9 mouse cellular contexts compared by ENCODE assay signal in the genomic region with DNA sequence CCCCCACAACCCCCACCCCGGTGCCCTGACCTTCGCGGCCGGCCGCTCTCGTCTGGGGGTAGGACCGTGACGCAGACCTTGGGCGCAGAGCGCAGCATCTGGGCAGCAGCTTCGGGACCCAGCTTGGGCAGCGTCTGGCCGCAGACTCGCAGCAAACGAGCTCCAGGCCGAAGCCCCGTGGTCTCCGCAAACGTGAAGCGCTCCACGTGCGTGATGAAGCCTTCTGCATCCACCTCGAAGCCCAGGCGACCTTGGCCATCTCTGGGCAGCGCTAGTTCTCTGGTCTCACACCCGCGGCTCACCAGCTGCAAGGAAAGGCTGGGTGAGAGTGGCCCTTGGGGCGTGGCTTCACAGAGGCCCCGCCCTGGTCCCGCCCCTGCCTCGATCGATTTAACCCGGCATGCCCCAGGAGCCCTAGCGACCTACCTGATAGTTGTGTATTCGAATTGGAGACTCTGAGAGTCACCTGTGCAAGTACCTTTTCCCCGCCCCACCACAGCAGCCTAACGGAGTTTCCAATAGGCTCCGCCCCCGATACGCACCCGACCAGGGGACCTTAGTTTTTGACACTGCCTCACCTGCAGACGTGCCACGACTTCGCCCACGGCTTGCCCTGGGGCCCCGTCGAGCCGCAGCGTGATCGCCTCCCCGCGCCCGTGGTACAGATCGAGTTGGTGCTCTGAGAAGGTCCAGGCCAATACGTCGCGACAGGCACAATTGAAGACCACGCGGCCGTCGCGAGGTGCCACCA. TPM values are rescaled to one million over a fixed set of nuclear protein-coding genes. Genes with fewer than 3 reads are reported as not detected.
DNase-seq lines count a peak whose midpoint lies in the region; ATAC-seq and TF ChIP-seq lines count a peak whose summit lies in the region.
"Had no signal": no experiment of that assay in that cellular context is flagged by ENCODE, and none has a peak within 500 bp of the region (broad histone marks: within the 10 kb centered on the region; RNA-seq: fewer than 3 reads in every experiment).

No protein-coding gene starts in this region.

- no peak for TF ChIP-seq POLR2A in heart, adult 2 months (IDR thresholded peaks at IDR 0.05; ENCODE audit: insufficient read depth, low read depth, low read length)
- TF ChIP-seq POLR2A in bone marrow, adult 2 months (IDR thresholded peaks at IDR 0.05; ENCODE audit: borderline replicate concordance, control insufficient read depth, low read depth, low read length) = 0 out of 2 replicates have a peak, but pooled peaks have one; percentile 17

- peaks cover 4% of the 10 kb centered on the region for H3K4me1 ChIP-seq in heart, adult 2 months (ENCODE audit: control insufficient read depth, insufficient read depth, low read length)
- H3K4me1 ChIP-seq in bone marrow, adult 2 months (ENCODE audit: control insufficient read depth, insufficient read depth, low read length) = no peaks in the 10 kb centered on the region; the same call in 1 of the 2 replicates
- peaks cover 17% of the 10 kb centered on the region for H3K4me1 ChIP-seq in hindbrain, embryonic 12.5 days
- peaks cover 1% of the 10 kb centered on the region; the same call in 1 of the 2 replicates for H3K4me1 ChIP-seq in lung, postnatal 0 days (ENCODE audit: insufficient read depth, low read depth, low read length)

- H3K27me3 ChIP-seq in heart, adult 2 months (ENCODE audit: control insufficient read depth, insufficient read depth, low read length) = peaks cover 2% of the 10 kb centered on the region; the same call in 1 of the 2 replicates
- H3K27me3 ChIP-seq in hindbrain, embryonic 12.5 days = peaks cover 41% of the 10 kb centered on the region
- H3K27me3 ChIP-seq in lung, postnatal 0 days (replicated peaks; ENCODE audit: insufficient read depth, low read length) = no peaks in the 10 kb centered on the region

- 58% methylated on average over 62 of the region's 62 CpGs for WGBS in heart, adult 2 months
- 93% methylated on average over 62 of the region's 62 CpGs for WGBS in bone marrow, adult 2 months
- WGBS in hindbrain, embryonic 12.5 days = 3% methylated on average over 62 of the region's 62 CpGs
- WGBS in lung, postnatal 0 days = 30% methylated on average over 62 of the region's 62 CpGs

- no peak for TF ChIP-seq EP300 in heart, adult 2 months (IDR thresholded peaks at IDR 0.05; ENCODE audit: insufficient read depth, low read depth, low read length)
- TF ChIP-seq EP300 in lung, postnatal 0 days (IDR thresholded peaks at IDR 0.05) = no peak

- no peak overlapping the region for H3K27ac ChIP-seq in heart, adult 2 months
- H3K27ac ChIP-seq in bone marrow, adult 2 months (ENCODE audit: control insufficient read depth, insufficient read depth, low read depth, low read length, poor library complexity) = no peak overlapping the region
- no peak overlapping the region for H3K27ac ChIP-seq in hindbrain, embryonic 12.5 days
- H3K27ac ChIP-seq in lung, postnatal 0 days (ENCODE audit: low read length) = no peak overlapping the region
- H3K27ac ChIP-seq: macrophage had no signal

- TF ChIP-seq CTCF in heart, adult 2 months (IDR thresholded peaks at IDR 0.05) = no peak
- TF ChIP-seq CTCF in bone marrow, adult 2 months (IDR thresholded peaks at IDR 0.05; ENCODE audit: control insufficient read depth, insufficient read depth, low read length) = no peak
- TF ChIP-seq CTCF in lung, postnatal 0 days (IDR thresholded peaks at IDR 0.05) = no peak

- H3K4me3 ChIP-seq in heart, adult 2 months = no peak overlapping the region
- H3K4me3 ChIP-seq in bone marrow, adult 2 months (replicated peaks; ENCODE audit: control insufficient read depth, low read depth, low read length) = no peak overlapping the region
- H3K4me3 ChIP-seq in hindbrain, embryonic 12.5 days = peak overlapping the region; percentile 35
- peak overlapping the region; percentile 17 for H3K4me3 ChIP-seq in lung, postnatal 0 days (ENCODE audit: low read depth, low read length)

- DNase-seq in heart, adult 2 months = no peak
- no peak for DNase-seq in heart, postnatal 14 days
- peak; percentile 22 for DNase-seq in lung, postnatal 0 days (ENCODE audit: low spot score)
- DNase-seq in thymus, postnatal 0 days (ENCODE audit: low spot score) = no peak
- no peak for DNase-seq in ovary, postnatal 14 days (ENCODE audit: low spot score)
- no peak for DNase-seq in c-Kit-positive CD71-positive TER-119-positive erythroid progenitor cells, embryonic 14.5 days (ENCODE audit: low spot score)

- H3K4me2 ChIP-seq in hindbrain, embryonic 12.5 days (replicated peaks) = peak overlapping the region; percentile 59
- H3K4me2 ChIP-seq in lung, postnatal 0 days (replicated peaks; ENCODE audit: low read depth, low read length) = peak overlapping the region; percentile 47

- H3K9ac ChIP-seq in heart, adult 2 months (ENCODE audit: low read depth, low read length) = 0 out of 2 replicates have a peak overlapping the region, but pooled peaks have one; percentile 11
- peak overlapping the region; percentile 52 for H3K9ac ChIP-seq in hindbrain, embryonic 12.5 days
- no peak overlapping the region for H3K9ac ChIP-seq in lung, postnatal 0 days (replicated peaks; ENCODE audit: low read depth)

- no peaks in the 10 kb centered on the region for H3K36me3 ChIP-seq in heart, adult 2 months (ENCODE audit: control insufficient read depth, insufficient read depth, low read length)
- H3K36me3 ChIP-seq in hindbrain, embryonic 12.5 days = 0 out of 2 replicates have a peak, but pooled peaks cover 8% of the 10 kb centered on the region
- peaks cover 19% of the 10 kb centered on the region for H3K36me3 ChIP-seq in lung, postnatal 0 days (ENCODE audit: insufficient read depth, low read length)

- no peaks in the 10 kb centered on the region for H3K9me3 ChIP-seq in hindbrain, embryonic 12.5 days (replicated peaks)
- H3K9me3 ChIP-seq in lung, postnatal 0 days (ENCODE audit: low read length) = no peaks in the 10 kb centered on the region

- no peaks in the 10 kb centered on the region for H3K79me2 ChIP-seq in heart, adult 2 months (replicated peaks; ENCODE audit: control insufficient read depth, insufficient read depth, low read length)

- ATAC-seq in hindbrain, embryonic 12.5 days (ENCODE audit: low FRiP score) = peak; percentile 51
- peak; percentile 47; the same call in 1 of the 2 replicates for ATAC-seq in lung, postnatal 0 days

- intact Hi-C loops in heart, adult 2 months (cut with DNase I) = no loop called here
- intact Hi-C loops in heart, postnatal 14 days (cut with DNase I) = no loop called here

RNA-seq across cellular contexts. Expression of gene Sipa1, which starts 9.4 kb away (rescaled TPM):
- 10 to 100 TPM; 19.9 to 23.5 TPM for total RNA-seq in heart, adult 2 months (2021)
- 37.7 and 39.9 TPM in 2 replicates for polyA plus RNA-seq in heart, adult 2 months (2012; rRNA removed)
- 10 to 100 TPM; 32.7 to 33.8 TPM for total RNA-seq in heart, postnatal 14 days (2021)
- polyA plus RNA-seq in bone marrow, adult 2 months (2011; ENCODE audit: insufficient read depth, insufficient read length, low replicate concordance, missing spikeins) = 72.2 and 101 TPM in 2 replicates
- 22.4 and 25.4 TPM in 2 replicates for polyA plus RNA-seq in hindbrain, embryonic 12.5 days (2016; fragmentation: Nextera tagmentation; extraction: Ambion mirVana)
- 32.6 and 38.2 TPM in 2 replicates for polyA plus RNA-seq in lung, postnatal 0 days (2015; fragmentation: Nextera tagmentation; extraction: Ambion mirVana)
- polyA plus RNA-seq in thymus, postnatal 0 days (2015; fragmentation: Nextera tagmentation; extraction: Ambion mirVana) = 37.4 and 39.2 TPM in 2 replicates

RNA-seq across cellular contexts. Expression of gene Rela, which starts 16.9 kb away (rescaled TPM):
- total RNA-seq in heart, adult 2 months (2021) = 10 to 100 TPM; 26.8 to 32.5 TPM
- polyA plus RNA-seq in heart, adult 2 months (2012; rRNA removed) = 39.8 and 57.2 TPM in 2 replicates
- 10 to 100 TPM; 25.8 to 29.9 TPM for total RNA-seq in heart, postnatal 14 days (2021)
- polyA plus RNA-seq in bone marrow, adult 2 months (2011; ENCODE audit: insufficient read depth, insufficient read length, low replicate concordance, missing spikeins) = 17.3 and 36.3 TPM in 2 replicates
- polyA plus RNA-seq in hindbrain, embryonic 12.5 days (2016; fragmentation: Nextera tagmentation; extraction: Ambion mirVana) = 38.4 and 41.5 TPM in 2 replicates
- polyA plus RNA-seq in lung, postnatal 0 days (2015; fragmentation: Nextera tagmentation; extraction: Ambion mirVana) = 50.1 and 51.5 TPM in 2 replicates
- polyA plus RNA-seq in thymus, postnatal 0 days (2015; fragmentation: Nextera tagmentation; extraction: Ambion mirVana) = 50.0 and 56.2 TPM in 2 replicates

RNA-seq across cellular contexts. Expression of gene Map3k11, which starts 34.4 kb away (rescaled TPM):
- 10 to 100 TPM; 20.8 to 23.2 TPM for total RNA-seq in heart, adult 2 months (2021)
- 31.5 and 31.9 TPM in 2 replicates for polyA plus RNA-seq in heart, adult 2 months (2012; rRNA removed)
- total RNA-seq in heart, postnatal 14 days (2021) = 10 to 100 TPM; 35.9 to 37.2 TPM
- 26.8 and 60.5 TPM in 2 replicates for polyA plus RNA-seq in bone marrow, adult 2 months (2011; ENCODE audit: insufficient read depth, insufficient read length, low replicate concordance, missing spikeins)
- 21.5 and 23.3 TPM in 2 replicates for polyA plus RNA-seq in hindbrain, embryonic 12.5 days (2016; fragmentation: Nextera tagmentation; extraction: Ambion mirVana)
- 36.8 and 36.9 TPM in 2 replicates for polyA plus RNA-seq in lung, postnatal 0 days (2015; fragmentation: Nextera tagmentation; extraction: Ambion mirVana)
- 25.7 and 29.2 TPM in 2 replicates for polyA plus RNA-seq in thymus, postnatal 0 days (2015; fragmentation: Nextera tagmentation; extraction: Ambion mirVana)

RNA-seq across cellular contexts. Expression of gene Pcnx3, which starts 34.6 kb away (rescaled TPM):
- total RNA-seq in heart, adult 2 months (2021) = 10 to 100 TPM; 17.5 to 18.6 TPM
- 33.6 and 40.1 TPM in 2 replicates for polyA plus RNA-seq in heart, adult 2 months (2012; rRNA removed)
- 10 to 100 TPM; 24.0 to 24.9 TPM for total RNA-seq in heart, postnatal 14 days (2021)
- polyA plus RNA-seq in bone marrow, adult 2 months (2011; ENCODE audit: insufficient read depth, insufficient read length, low replicate concordance, missing spikeins) = 43.5 and 99.7 TPM in 2 replicates
- polyA plus RNA-seq in hindbrain, embryonic 12.5 days (2016; fragmentation: Nextera tagmentation; extraction: Ambion mirVana) = 34.6 and 35.0 TPM in 2 replicates
- polyA plus RNA-seq in lung, postnatal 0 days (2015; fragmentation: Nextera tagmentation; extraction: Ambion mirVana) = 11.3 and 12.9 TPM in 2 replicates
- 13.7 and 19.4 TPM in 2 replicates for polyA plus RNA-seq in thymus, postnatal 0 days (2015; fragmentation: Nextera tagmentation; extraction: Ambion mirVana)

RNA-seq across cellular contexts. Expression of gene Kat5, which starts 44.1 kb away (rescaled TPM):
- 10 to 100 TPM; 27.0 to 27.5 TPM for total RNA-seq in heart, adult 2 months (2021)
- 36.1 and 56.9 TPM in 2 replicates for polyA plus RNA-seq in heart, adult 2 months (2012; rRNA removed)
- total RNA-seq in heart, postnatal 14 days (2021) = 10 to 100 TPM; 28.4 to 30.8 TPM
- polyA plus RNA-seq in bone marrow, adult 2 months (2011; ENCODE audit: insufficient read depth, insufficient read length, low replicate concordance, missing spikeins) = 41.5 and 87.3 TPM in 2 replicates
- polyA plus RNA-seq in hindbrain, embryonic 12.5 days (2016; fragmentation: Nextera tagmentation; extraction: Ambion mirVana) = 73.2 and 76.5 TPM in 2 replicates
- 51.1 and 51.9 TPM in 2 replicates for polyA plus RNA-seq in lung, postnatal 0 days (2015; fragmentation: Nextera tagmentation; extraction: Ambion mirVana)
- polyA plus RNA-seq in thymus, postnatal 0 days (2015; fragmentation: Nextera tagmentation; extraction: Ambion mirVana) = 65.3 and 73.8 TPM in 2 replicates

Comparison
In these comparisons a context has a peak if more than half of its experiments do, and no peak if none do; other contexts are left out.
1. H3K4me3 ChIP-seq: peak in hindbrain, embryonic 12.5 days (single experiment) and lung, postnatal 0 days (single experiment); none in heart, adult 2 months (single experiment) and bone marrow, adult 2 months (single experiment).